Mouse (Mus musculus) embryonic fibroblast, embryonic 13.5 days (primary cell): ENCODE results near the gene Cytl1.

ENCODE experiments used
- CTCF ChIP-seq: IDR thresholded peaks from 2 replicates; pipeline ENCODE4 v1.5.1; 2011; ENCODE audit warnings: mild to moderate bottlenecking, control low read depth, low read length, moderate library complexity, borderline replicate concordance; ENCODE audit not compliant: insufficient read depth
- POLR2A ChIP-seq: IDR thresholded peaks from 2 replicates; pipeline ENCODE4 v1.6.1; 2011; ENCODE audit warnings: low read depth, mild to moderate bottlenecking, control low read depth, low read length, moderate library complexity

DNA sequence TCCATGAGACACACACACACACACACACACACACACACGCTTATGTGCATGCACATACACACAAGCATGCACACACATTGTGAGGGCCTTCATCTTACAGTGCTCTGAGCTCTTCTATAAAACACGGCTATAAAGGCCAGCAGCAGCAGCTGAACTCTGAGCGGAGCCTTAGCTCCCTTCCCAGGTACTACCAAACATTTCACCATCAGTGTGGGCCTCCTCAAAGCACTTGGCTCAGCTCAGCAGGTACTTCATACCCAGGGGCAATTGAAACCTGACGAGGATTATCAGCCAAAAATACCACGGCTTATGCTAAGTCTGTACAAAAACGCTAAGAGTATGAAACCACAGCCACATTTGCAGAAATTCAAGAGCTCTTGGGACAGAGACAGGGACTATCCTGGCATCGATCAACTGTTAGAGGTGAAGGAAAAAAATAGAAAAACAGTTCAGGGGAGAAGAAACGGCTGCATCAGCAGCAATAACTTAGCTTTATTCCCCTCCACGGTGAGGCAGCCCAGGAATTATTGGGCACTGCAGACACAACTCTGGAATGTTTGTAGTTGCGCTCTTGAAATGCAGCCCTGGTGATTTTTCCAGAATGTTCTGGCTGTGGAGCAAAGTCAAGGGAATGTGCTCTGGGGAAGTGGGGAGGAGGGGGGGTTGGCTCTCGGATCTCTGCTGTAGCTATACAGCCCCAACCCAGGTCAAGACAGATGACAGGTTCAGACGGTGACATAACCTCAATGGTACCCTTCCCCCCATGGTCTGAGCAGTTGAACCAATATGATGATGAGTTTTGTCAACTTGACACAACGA is 8.8 kb downstream of the Cytl1 start:
- TF ChIP-seq CTCF (no peak), POLR2A (no peak)
